ENCODE assay signal across 15 mouse cellular contexts in the genomic region with DNA sequence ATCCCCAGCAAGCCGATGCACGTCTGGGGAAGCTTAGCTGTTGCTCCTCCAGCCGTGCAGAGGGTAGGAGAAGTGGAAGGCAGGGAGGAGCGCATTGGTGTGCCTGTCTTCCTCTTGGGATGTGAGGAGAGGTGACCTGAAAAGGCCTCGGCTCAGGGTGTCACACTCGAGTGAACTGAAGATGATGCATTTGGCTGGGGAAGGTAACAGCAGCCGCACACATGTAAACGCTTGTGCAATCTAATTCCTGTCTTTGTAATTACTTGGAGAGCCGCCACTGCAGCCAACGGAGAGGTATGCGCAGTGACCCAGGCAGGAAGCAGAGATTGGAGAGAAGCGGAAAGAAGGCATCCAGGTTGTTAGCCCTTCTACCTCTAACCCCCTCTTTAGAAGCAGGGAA.
DNase-seq lines count a peak whose midpoint lies in the region; ATAC-seq and TF ChIP-seq lines count a peak whose summit lies in the region.
"Had no signal": no experiment of that assay in that cellular context is flagged by ENCODE, and none has a peak within 500 bp of the region (broad histone marks: within the 10 kb centered on the region; RNA-seq: fewer than 3 reads in every experiment).

No protein-coding gene starts in this region.

- H3K36me3 ChIP-seq in intestine, embryonic 15.5 days, result peaks cover 3% of the 10 kb centered on the region; the same call in 1 of the 2 replicates
- H3K36me3 ChIP-seq: forebrain, embryonic 15.5 days; neural tube, embryonic 13.5 days had no signal

- H3K9ac ChIP-seq in intestine, embryonic 15.5 days, result no peak overlapping the region
- H3K9ac ChIP-seq: forebrain, embryonic 15.5 days; neural tube, embryonic 13.5 days had no signal

- in situ Hi-C loops in Patski (cut with MboI; ENCODE audit: low pct_unique_long_range_greater_than_20kb), result no loop called here

- ATAC-seq in Patski, result peak; percentile 64
- no peak for ATAC-seq in intestine, embryonic 15.5 days
- ATAC-seq: forebrain, embryonic 15.5 days; inflammation-experienced regulatory T-cells, adult 6 months had no signal

- H3K27ac ChIP-seq in intestine, embryonic 15.5 days, result no peak overlapping the region
- H3K27ac ChIP-seq: forebrain, embryonic 15.5 days; macrophage; neural tube, embryonic 13.5 days had no signal

- no peaks in the 10 kb centered on the region for H3K9me3 ChIP-seq in intestine, embryonic 15.5 days
- H3K9me3 ChIP-seq: forebrain, embryonic 15.5 days; neural tube, embryonic 13.5 days had no signal

- DNase-seq in gastrocnemius, adult 8-10 months (ENCODE audit: low spot score in 2 of 2), result peak; percentile 19 to 26
- DNase-seq in gastrocnemius, postnatal 36 days, result no peak
- DNase-seq in Patski (ENCODE audit: low read depth, low spot score), result peak; percentile 31
- peak; percentile 48 for DNase-seq in kidney, adult 18-20 months
- peak; percentile 57 to 77 for DNase-seq in kidney, postnatal 25 days
- no peak for DNase-seq in left cerebral cortex, adult 18-20 months (ENCODE audit: low spot score in 2 of 2)
- no peak for DNase-seq in ovary, postnatal 10 days (ENCODE audit: low spot score)
- DNase-seq: adrenal gland, postnatal 36 days; cerebellum, postnatal 25 days; thymus, adult 18-20 months had no signal

- WGBS in intestine, embryonic 15.5 days, result 60% methylated on average over 12 of the region's 12 CpGs

- no peak overlapping the region for H3K4me3 ChIP-seq in intestine, embryonic 15.5 days (replicated peaks)
- H3K4me3 ChIP-seq: forebrain, embryonic 15.5 days; neural tube, embryonic 13.5 days had no signal

- intact Hi-C loops in gastrocnemius, postnatal 36 days (cut with DNase I), result loop anchor here (5.0 kb wide), 1 partner anchor 234 kb away; no protein-coding TSS in a partner anchor

- H3K4me1 ChIP-seq in intestine, embryonic 15.5 days (replicated peaks), result peaks cover 22% of the 10 kb centered on the region; the same call in 1 of the 2 replicates
- H3K4me1 ChIP-seq: forebrain, embryonic 15.5 days had no signal

- H3K4me2 ChIP-seq in intestine, embryonic 15.5 days (replicated peaks), result no peak overlapping the region
- H3K4me2 ChIP-seq: forebrain, embryonic 15.5 days; neural tube, embryonic 13.5 days had no signal

- POLR2A ChIA-PET in Patski (lab: Charles Lee), result interaction anchor here (1.5 kb wide), 1 partner anchor 13 kb away, joined by 3 read pairs; no protein-coding TSS in a partner anchor

- TF ChIP-seq CTCF in Patski (IDR thresholded peaks at IDR 0.05), result no peak

- H3K27me3 ChIP-seq in Patski, result no peaks in the 10 kb centered on the region
- H3K27me3 ChIP-seq in intestine, embryonic 15.5 days (replicated peaks), result no peaks in the 10 kb centered on the region
- H3K27me3 ChIP-seq: forebrain, embryonic 15.5 days; neural tube, embryonic 13.5 days had no signal

- CTCF ChIA-PET in Patski (lab: Charles Lee), result interaction anchor here (0.8 kb wide), 1 partner anchor 13 kb away, joined by 3 read pairs; no protein-coding TSS in a partner anchor

Comparison
In these comparisons a context has a peak if more than half of its experiments do, and no peak if none do; other contexts are left out.
1. DNase-seq: peak in gastrocnemius, adult 8-10 months (2 of 2), Patski (single experiment), kidney, adult 18-20 months (single experiment) and kidney, postnatal 25 days (2 of 2); none in gastrocnemius, postnatal 36 days (0 of 2), left cerebral cortex, adult 18-20 months (0 of 2) and ovary, postnatal 10 days (single experiment).